ENCODE assay signal across 9 mouse cellular contexts in the genomic region with DNA sequence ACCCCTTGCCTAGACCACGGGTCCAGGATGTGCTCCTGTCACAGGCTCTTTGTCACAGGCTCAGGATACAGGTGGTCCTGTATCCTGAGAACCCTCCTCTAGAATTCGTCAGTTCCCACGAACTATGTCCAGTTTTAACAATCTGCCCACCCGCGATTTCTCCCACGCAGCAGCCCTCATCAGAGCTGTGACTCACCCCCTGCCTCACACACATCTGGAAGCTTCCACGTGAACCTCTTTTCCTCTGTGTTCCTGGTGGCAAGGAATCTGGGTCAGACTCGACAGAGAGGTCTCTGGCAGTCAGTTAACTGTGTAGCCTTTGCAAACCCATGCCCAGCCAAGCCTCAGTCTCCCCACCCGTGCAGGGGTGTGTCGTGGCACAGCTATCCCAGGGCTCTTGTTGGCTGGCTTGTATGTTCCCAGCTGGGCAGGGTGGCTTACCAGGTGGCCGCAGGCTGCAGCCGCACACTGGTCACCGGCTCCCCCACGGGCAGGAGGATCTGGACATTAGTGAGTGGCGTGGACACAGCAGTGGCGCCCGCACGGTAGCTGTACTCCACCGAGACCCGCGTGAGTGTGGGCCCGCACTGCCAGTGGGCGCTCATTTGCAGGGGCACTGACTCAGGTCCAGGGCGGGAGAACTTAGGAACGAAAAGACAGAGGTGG. TPM values are rescaled to one million over a fixed set of nuclear protein-coding genes. Genes with fewer than 3 reads are reported as not detected.
DNase-seq lines count a peak whose midpoint lies in the region; ATAC-seq lines count a peak whose summit lies in the region.
"Had no signal": no experiment of that assay in that cellular context is flagged by ENCODE, and none has a peak within 500 bp of the region (broad histone marks: within the 10 kb centered on the region; RNA-seq: fewer than 3 reads in every experiment).

No protein-coding gene starts in this region.

- peak overlapping the region; percentile 4; the same call in 1 of the 2 replicates for H3K4me3 ChIP-seq in heart, embryonic 12.5 days
- H3K4me3 ChIP-seq in embryonic facial prominence, embryonic 10.5 days, result peak overlapping the region; percentile 40
- H3K4me3 ChIP-seq in hindbrain, embryonic 13.5 days, result no peak overlapping the region

- DNase-seq in heart, adult 8-10 months (ENCODE audit: low spot score), result no peak
- DNase-seq in embryonic facial prominence, embryonic 10.5 days (ENCODE audit: low spot score), result no peak
- no peak for DNase-seq in urinary bladder, postnatal 10 days (ENCODE audit: low spot score)
- DNase-seq in cerebellum, adult 9-11 months, result no peak
- DNase-seq in ovary, postnatal 36 days (ENCODE audit: low spot score), result no peak

- H3K27me3 ChIP-seq in heart, embryonic 12.5 days (replicated peaks), result peaks cover 88% of the 10 kb centered on the region
- H3K27me3 ChIP-seq in embryonic facial prominence, embryonic 10.5 days (replicated peaks; ENCODE audit: low read depth, poor library complexity, severe bottlenecking), result peaks cover 79% of the 10 kb centered on the region
- H3K27me3 ChIP-seq in hindbrain, embryonic 13.5 days, result peaks cover 41% of the 10 kb centered on the region

- H3K4me1 ChIP-seq in heart, embryonic 12.5 days (replicated peaks), result peaks cover 5% of the 10 kb centered on the region; the same call in 1 of the 2 replicates
- peaks cover 15% of the 10 kb centered on the region for H3K4me1 ChIP-seq in embryonic facial prominence, embryonic 10.5 days
- peaks cover 5% of the 10 kb centered on the region for H3K4me1 ChIP-seq in hindbrain, embryonic 13.5 days (replicated peaks)

- H3K9me3 ChIP-seq in heart, embryonic 12.5 days (replicated peaks), result no peaks in the 10 kb centered on the region
- H3K9me3 ChIP-seq in embryonic facial prominence, embryonic 10.5 days, result no peaks in the 10 kb centered on the region
- H3K9me3 ChIP-seq in hindbrain, embryonic 13.5 days, result no peaks in the 10 kb centered on the region

- ATAC-seq in heart, embryonic 12.5 days (ENCODE audit: insufficient number of reproducible peaks, low FRiP score), result peak; percentile 1; the same call in 1 of the 2 replicates
- ATAC-seq in hindbrain, embryonic 13.5 days (ENCODE audit: low FRiP score), result peak; percentile 29
- peak; percentile 3; the same call in 1 of the 2 replicates for ATAC-seq in megakaryocyte-erythroid progenitor cell, adult 5-6 weeks (replicated peaks; ENCODE audit: low FRiP score, low TSS enrichment, poor library complexity, severe bottlenecking)

- WGBS in heart, embryonic 12.5 days, result 35% methylated on average over 25 of the region's 25 CpGs
- WGBS in embryonic facial prominence, embryonic 10.5 days, result 39% methylated on average over 25 of the region's 25 CpGs
- WGBS in hindbrain, embryonic 13.5 days, result 39% methylated on average over 25 of the region's 25 CpGs

- no peak overlapping the region for H3K27ac ChIP-seq in heart, embryonic 12.5 days (ENCODE audit: poor library complexity, severe bottlenecking)
- H3K27ac ChIP-seq in embryonic facial prominence, embryonic 10.5 days (replicated peaks), result no peak overlapping the region
- H3K27ac ChIP-seq in hindbrain, embryonic 13.5 days, result no peak overlapping the region
- H3K27ac ChIP-seq: gastrocnemius, adult 2 months had no signal

- H3K36me3 ChIP-seq in heart, embryonic 12.5 days, result no peaks in the 10 kb centered on the region
- H3K36me3 ChIP-seq in embryonic facial prominence, embryonic 10.5 days (replicated peaks), result no peaks in the 10 kb centered on the region
- H3K36me3 ChIP-seq in hindbrain, embryonic 13.5 days, result peaks cover 52% of the 10 kb centered on the region

- peak overlapping the region; percentile 51 for H3K4me2 ChIP-seq in heart, embryonic 12.5 days
- no peak overlapping the region for H3K4me2 ChIP-seq in hindbrain, embryonic 13.5 days

- no peak overlapping the region for H3K9ac ChIP-seq in heart, embryonic 12.5 days
- no peak overlapping the region for H3K9ac ChIP-seq in hindbrain, embryonic 13.5 days

RNA-seq across cellular contexts. Expression of a gene that starts 7.7 kb away (rescaled TPM):
- polyA plus RNA-seq in heart, embryonic 12.5 days (2016; fragmentation: Nextera tagmentation; extraction: Ambion mirVana), result 3.4 and 3.7 TPM in 2 replicates
- 1 to 10 TPM; 4.0 to 6.9 (median 5.3) TPM for total RNA-seq in heart, adult 8-10 months (2022)
- 0.54 and 0.72 TPM in 2 replicates for polyA plus RNA-seq in embryonic facial prominence, embryonic 10.5 days (2016; fragmentation: Nextera tagmentation; extraction: Ambion mirVana)
- 0.32 and 0.34 TPM in 2 replicates for polyA plus RNA-seq in hindbrain, embryonic 13.5 days (2015; fragmentation: Nextera tagmentation; extraction: Ambion mirVana)
- total RNA-seq in megakaryocyte-erythroid progenitor cell, adult 5-6 weeks (2014; fragmentation: Nextera tagmentation), result 0.42 and 0.79 TPM in 2 replicates
- total RNA-seq in megakaryocyte-erythroid progenitor cell, adult 5-6 weeks (2017), result 0.30 and 0.99 TPM in 2 replicates

RNA-seq across cellular contexts. Expression of a gene that starts 16.2 kb away (rescaled TPM):
- 1.6 and 2.1 TPM in 2 replicates for polyA plus RNA-seq in heart, embryonic 12.5 days (2016; fragmentation: Nextera tagmentation; extraction: Ambion mirVana)
- 1 to 10 TPM in 1 of 4 experiments, under 1 TPM in 3; 0.14 to 1.5 (median 0.68) TPM for total RNA-seq in heart, adult 8-10 months (2022)
- polyA plus RNA-seq in embryonic facial prominence, embryonic 10.5 days (2016; fragmentation: Nextera tagmentation; extraction: Ambion mirVana), result 6.0 and 7.9 TPM in 2 replicates
- 62.2 and 68.2 TPM in 2 replicates for polyA plus RNA-seq in hindbrain, embryonic 13.5 days (2015; fragmentation: Nextera tagmentation; extraction: Ambion mirVana)
- 183 and 235 TPM in 2 replicates for total RNA-seq in megakaryocyte-erythroid progenitor cell, adult 5-6 weeks (2014; fragmentation: Nextera tagmentation)
- 68.1 and 88.4 TPM in 2 replicates for total RNA-seq in megakaryocyte-erythroid progenitor cell, adult 5-6 weeks (2017)
- total RNA-seq: gastrocnemius, adult 2 months had no signal

RNA-seq across cellular contexts. Expression of a gene that starts 20.3 kb away (rescaled TPM):
- 2.0 and 2.4 TPM in 2 replicates for polyA plus RNA-seq in heart, embryonic 12.5 days (2016; fragmentation: Nextera tagmentation; extraction: Ambion mirVana)
- 1 to 10 TPM; 2.2 to 4.6 (median 2.5) TPM for total RNA-seq in heart, adult 8-10 months (2022)
- polyA plus RNA-seq in embryonic facial prominence, embryonic 10.5 days (2016; fragmentation: Nextera tagmentation; extraction: Ambion mirVana), result 0.55 TPM in 1 of 2 replicates, not detected in the other
- polyA plus RNA-seq in hindbrain, embryonic 13.5 days (2015; fragmentation: Nextera tagmentation; extraction: Ambion mirVana), result 0.31 and 0.79 TPM in 2 replicates
- total RNA-seq in megakaryocyte-erythroid progenitor cell, adult 5-6 weeks (2014; fragmentation: Nextera tagmentation), result 6.4 and 17.6 TPM in 2 replicates
- total RNA-seq in megakaryocyte-erythroid progenitor cell, adult 5-6 weeks (2017), result 0.88 and 4.8 TPM in 2 replicates

RNA-seq across cellular contexts. Expression of a gene that starts 33.2 kb away (rescaled TPM):
- 10.6 and 11.8 TPM in 2 replicates for polyA plus RNA-seq in heart, embryonic 12.5 days (2016; fragmentation: Nextera tagmentation; extraction: Ambion mirVana)
- 10 to 100 TPM in 1 of 4 experiments, 1 to 10 TPM in 3; 6.4 to 10.3 (median 7.6) TPM for total RNA-seq in heart, adult 8-10 months (2022)
- 3.6 and 4.0 TPM in 2 replicates for polyA plus RNA-seq in embryonic facial prominence, embryonic 10.5 days (2016; fragmentation: Nextera tagmentation; extraction: Ambion mirVana)
- 3.5 TPM in 2 replicates for polyA plus RNA-seq in hindbrain, embryonic 13.5 days (2015; fragmentation: Nextera tagmentation; extraction: Ambion mirVana)
- 5.2 and 10.4 TPM in 2 replicates for total RNA-seq in megakaryocyte-erythroid progenitor cell, adult 5-6 weeks (2014; fragmentation: Nextera tagmentation)
- total RNA-seq in megakaryocyte-erythroid progenitor cell, adult 5-6 weeks (2017), result 1.8 and 4.5 TPM in 2 replicates

RNA-seq across cellular contexts. Expression of a gene that starts 37.7 kb away (rescaled TPM):
- 0.47 and 0.64 TPM in 2 replicates for polyA plus RNA-seq in heart, embryonic 12.5 days (2016; fragmentation: Nextera tagmentation; extraction: Ambion mirVana)
- 1 to 10 TPM in 1 of 4 experiments, under 1 TPM in 3; 0.49 to 1.4 (median 0.57) TPM for total RNA-seq in heart, adult 8-10 months (2022)
- polyA plus RNA-seq in embryonic facial prominence, embryonic 10.5 days (2016; fragmentation: Nextera tagmentation; extraction: Ambion mirVana), result 2.2 TPM in 2 replicates
- polyA plus RNA-seq in hindbrain, embryonic 13.5 days (2015; fragmentation: Nextera tagmentation; extraction: Ambion mirVana), result 18.0 and 18.9 TPM in 2 replicates
- total RNA-seq in megakaryocyte-erythroid progenitor cell, adult 5-6 weeks (2014; fragmentation: Nextera tagmentation), result 0.26 and 0.64 TPM in 2 replicates
- 0.27 TPM in 1 of 2 replicates, not detected in the other for total RNA-seq in megakaryocyte-erythroid progenitor cell, adult 5-6 weeks (2017)
- total RNA-seq: gastrocnemius, adult 2 months had no signal
